Mouse (Mus musculus) NIH3T3 (cell line): ENCODE measurements around the gene Zfp280c.

ENCODE experiments used
- DNase-seq: peaks from one replicate; pipeline ENCODE4 v3.0.0-alpha.2; 2012; ENCODE audit warnings: low read depth

The Zfp280c gene

DNA sequence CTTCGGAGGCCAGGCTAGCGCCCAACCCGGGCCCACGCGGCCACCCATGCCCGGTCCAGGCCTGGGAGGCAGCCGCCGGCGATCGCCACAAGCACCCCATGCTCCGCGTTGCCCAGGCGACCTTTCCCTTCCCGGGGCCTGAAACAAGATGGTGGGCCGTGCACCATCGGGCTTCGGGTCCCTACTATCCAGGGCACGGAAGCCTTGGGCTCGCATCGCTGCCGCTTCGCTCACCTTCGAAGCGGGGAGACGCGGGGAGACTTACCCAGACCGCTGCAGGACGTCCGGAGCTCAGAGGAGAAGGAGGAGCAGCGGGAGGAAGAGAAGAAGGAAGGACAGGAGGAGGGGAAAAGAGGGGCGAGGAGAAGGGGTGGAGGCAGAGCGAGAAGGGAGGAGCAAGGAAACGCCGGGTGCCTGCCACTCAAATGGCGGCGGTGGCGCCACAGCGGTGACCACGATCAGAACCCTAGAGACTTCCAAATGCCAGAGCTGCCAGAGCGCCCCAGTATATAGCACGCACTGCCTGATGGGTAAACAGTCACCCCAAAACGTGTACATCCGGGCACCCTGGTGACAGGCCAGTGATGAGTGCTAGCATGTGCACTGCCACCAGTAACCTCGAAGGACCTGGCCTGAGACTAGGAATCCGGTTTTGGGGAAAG, at the start of gene Zfp280c:
TSS of gene Zfp280c (minus strand) at position 406 of the 662 bp plus-strand sequence.
- peak; percentile 75 for DNase-seq

- DNase-seq, result peak; percentile 13
Measured at GRCm38 (mm10) chrX:48637032-48637431, 42.7 kb upstream of the Zfp280c start.

DNA sequence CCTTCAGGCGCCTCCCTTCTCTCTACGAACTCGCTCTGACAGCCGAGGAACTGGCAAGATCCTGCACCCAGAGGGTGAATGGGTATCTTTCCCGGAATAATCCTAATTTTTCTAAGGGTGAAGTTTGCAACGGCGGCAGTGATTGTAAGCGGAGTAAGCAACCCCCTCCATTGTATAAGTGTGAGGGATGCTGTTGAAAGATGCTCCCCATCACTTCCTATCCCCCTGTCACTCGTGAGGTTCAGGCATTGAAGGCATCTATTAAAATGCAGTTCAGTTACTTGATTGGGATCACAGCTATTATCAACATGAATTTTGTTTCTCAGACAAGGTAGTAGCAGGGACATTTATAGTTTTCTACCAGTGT, 29.7 kb upstream of the Zfp280c start:
- DNase-seq, result no peak

DNA sequence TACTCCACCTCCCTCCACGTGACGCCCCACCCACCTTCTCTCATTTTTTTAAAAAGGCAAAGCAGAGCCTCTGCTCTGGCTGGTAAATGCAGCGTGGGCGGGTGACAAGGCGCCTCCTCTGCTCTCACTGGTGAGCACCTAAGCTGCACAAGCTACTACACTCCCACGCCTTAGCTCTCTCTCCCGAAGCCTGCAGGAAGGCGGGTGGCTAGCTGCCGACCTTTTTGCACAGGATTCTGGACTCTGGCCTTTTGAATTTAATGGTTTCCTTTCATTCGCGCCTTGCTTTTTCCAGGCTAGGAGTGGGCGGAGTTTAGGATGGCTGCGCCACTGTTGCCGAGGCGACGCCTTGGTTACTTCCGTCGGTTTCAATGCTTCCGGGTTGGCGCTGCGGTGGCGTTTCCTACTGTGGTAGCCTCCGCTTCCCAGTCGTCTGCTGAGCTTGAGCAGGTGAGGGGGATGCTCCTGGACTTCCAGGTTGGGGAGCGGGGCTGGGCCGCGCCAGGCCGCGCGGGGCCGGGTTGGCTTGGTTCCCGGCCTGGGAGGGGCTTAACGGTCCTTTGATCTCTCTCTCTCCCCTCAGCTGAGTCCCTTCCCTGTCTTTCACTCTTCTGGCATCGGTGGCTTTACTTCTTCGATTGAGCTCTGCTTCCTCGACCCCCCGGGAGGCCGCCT, 29.2 kb upstream of the Zfp280c start, which contains the start of gene Slc25a14:
TSS of gene Slc25a14 (plus strand) at position 35 of the 675 bp plus-strand sequence.
- DNase-seq, result peak; percentile 86

DNA sequence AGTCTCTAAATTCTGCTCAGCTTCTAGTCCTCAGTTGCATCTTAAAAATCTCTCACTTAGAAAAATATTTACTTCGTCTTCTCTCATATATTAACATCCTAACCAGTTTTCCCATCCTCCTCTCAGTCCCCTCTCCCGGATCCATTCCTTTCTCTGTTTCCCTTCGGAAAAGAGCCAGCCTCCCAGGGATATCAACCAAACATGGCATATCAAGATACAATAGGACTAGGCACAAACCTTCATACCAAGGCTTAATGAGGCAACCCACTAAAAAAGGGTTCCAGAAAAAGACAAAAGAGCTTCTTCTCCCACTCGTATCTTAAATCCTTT, 28.7 kb upstream of the Zfp280c start:
- DNase-seq, result no peak

DNA sequence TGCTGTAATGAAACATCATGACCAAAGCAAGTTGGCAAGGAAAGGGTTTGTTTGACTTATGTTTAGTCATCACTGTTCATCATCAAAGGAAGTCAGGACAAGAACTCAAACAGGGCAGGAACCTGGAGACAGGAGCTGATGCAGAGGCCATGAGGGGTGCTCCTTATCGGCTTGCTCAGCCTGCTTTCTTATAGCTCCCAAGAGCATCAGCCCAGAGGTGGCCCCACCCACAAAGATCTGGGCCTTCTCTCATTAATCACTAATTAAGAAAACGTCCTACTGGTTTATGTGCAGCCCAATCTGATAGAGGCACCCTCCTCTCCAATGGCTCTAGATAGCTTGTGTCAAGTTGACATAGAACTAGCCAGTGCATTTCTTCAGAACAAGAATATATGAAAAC, 10.6 kb upstream of the Zfp280c start:
- no peak for DNase-seq

DNA sequence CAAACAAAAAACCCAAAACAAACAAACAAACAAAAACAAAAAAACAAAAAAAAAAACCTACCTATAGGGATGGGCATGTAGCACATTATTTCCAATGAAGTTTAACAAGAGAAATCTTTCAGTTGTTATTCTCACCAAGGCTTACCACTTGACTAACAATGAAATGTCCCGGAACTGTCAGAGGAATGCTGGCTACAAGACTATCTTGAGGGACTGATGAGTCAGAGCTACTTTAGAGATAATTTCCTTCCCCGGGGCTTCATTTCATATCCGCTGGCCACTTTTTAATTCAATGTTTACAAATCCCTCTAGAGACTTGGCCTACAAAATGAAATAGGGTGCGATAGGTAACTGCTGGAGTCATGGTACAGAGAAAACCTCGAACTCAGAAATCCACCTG, 2.6 kb upstream of the Zfp280c start:
- DNase-seq, result no peak

GRCm38 (mm10) chrX:48596053-48596452, 1.7 kb upstream of the Zfp280c start:
- DNase-seq, result no peak

GRCm38 (mm10) chrX:48593721-48594098, 594 bp downstream of the Zfp280c start:
- DNase-seq, result no peak

GRCm38 (mm10) chrX:48583332-48583731, 11.0 kb downstream of the Zfp280c start:
- no peak for DNase-seq

- peak; percentile 86 for DNase-seq
Measured at GRCm38 (mm10) chrX:48532175-48532574, 62.1 kb downstream of the Zfp280c start.

DNA sequence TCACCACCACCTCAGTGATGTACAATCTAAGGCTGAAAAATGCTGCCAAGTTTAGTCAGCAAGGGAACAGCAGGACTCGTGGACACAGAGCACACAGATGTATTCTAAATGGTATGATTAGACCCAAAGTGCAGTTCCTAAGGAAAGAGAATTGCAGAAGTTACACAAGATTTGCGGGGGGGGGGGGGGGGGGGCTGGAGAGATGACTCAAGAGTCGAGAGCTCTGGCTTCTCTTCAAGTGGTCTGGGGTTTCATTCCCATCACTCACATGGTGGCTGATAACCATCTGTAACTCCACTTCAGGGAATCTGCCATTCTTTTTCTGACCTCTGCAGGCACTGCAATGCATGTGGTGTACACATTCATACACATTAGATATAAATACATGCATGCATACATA, 67.9 kb downstream of the Zfp280c start:
- peak; percentile 74 for DNase-seq

- DNase-seq, result peak; percentile 41
Measured at GRCm38 (mm10) chrX:48525866-48526265, 68.4 kb downstream of the Zfp280c start.

GRCm38 (mm10) chrX:48525332-48525731, 69.0 kb downstream of the Zfp280c start:
- DNase-seq, result peak; percentile 18

GRCm38 (mm10) chrX:48523512-48523911, 70.8 kb downstream of the Zfp280c start:
- DNase-seq, result no peak

GRCm38 (mm10) chrX:48521651-48522050, 72.7 kb downstream of the Zfp280c start:
- DNase-seq, result no peak

- DNase-seq, result no peak
Measured at GRCm38 (mm10) chrX:48519549-48520085, 74.7 kb downstream of the Zfp280c start.

DNA sequence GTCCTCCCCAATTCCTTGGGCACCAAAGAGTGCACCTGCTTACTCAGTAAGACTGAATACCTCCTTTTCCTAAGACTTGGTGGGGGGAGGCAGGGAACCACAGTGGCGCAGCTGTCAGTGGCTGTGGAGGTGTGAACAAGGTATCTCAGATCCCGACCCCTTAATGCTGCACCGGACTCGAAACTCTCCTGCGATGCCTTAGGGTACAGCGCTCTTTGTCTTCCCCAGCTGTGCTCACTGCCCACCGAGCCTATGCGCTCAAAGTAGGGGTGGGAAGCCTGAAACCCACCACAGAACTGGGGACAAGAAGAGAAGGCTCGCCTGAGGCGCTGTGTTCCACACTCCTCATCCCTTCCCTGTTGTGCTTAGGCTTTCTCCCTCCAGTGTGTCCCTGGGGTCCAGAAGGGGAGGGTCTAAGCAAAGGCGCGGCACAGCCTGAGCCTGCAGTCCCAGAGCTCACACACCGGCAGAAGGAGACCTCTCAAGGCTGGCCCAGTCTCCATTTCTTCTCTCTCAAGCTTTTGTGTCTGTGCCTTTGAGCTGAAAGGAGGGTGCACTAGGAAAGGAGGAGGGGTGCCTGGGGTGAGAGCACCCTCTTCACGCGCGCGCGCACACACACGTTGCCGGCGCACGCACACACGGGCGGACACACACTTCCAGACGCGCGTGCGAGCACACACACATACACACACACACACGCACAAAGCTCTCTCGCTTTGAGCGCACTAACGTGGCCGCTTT, 75.3 kb downstream of the Zfp280c start, which contains the start of gene Rab33a:
TSS of gene Rab33a (plus strand) at position 478 of the 741 bp plus-strand sequence.
- DNase-seq, result no peak

DNA sequence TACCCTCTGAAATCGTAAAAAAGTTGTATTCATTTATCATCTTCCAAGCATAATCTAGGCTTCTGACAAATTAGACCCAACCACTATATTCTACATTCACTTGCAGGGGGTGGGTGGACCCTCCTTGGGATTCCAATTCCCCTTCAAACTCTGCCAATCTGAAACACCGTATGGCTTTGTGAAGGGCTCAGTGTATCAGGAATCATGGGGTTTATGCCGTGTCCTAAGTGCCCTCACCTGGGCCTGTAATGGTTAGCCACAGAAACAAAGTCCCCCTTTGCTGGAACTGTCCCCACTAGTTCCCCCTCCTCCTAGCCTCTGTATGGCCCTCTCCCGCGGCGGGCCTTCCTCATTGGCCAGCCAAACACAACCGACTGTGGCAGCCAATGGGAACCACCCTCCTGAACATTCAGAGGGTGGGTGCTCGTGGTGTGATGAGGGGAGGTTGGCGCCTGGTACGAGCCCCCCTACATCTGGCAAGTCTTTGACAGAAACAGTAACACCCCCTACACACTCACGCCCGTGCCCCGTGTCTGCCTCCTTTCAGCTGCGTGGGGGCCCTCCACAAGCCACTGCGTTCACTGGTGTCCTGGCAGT, 76.0 kb downstream of the Zfp280c start:
- no peak for DNase-seq

DNA sequence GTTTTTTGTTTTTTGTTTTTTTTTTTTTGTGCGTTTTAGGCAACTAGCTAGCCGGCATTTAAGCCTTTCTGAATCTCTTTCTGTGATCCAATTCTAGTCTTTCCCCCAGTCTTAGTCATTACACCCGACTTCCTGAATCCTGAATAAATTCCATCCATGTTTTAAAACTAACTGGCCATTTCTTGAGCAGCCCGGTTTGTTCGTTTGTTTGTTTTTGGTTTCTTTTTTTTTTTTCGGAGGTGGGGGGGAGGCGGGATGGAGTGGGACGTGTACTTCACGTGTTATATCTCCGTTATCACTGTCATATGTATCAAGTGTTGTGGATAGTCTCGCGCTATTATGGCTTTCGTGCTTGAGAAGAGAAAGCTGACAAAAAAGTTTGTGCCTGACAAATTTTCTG, 80.5 kb downstream of the Zfp280c start:
- DNase-seq, result peak; percentile 60

- DNase-seq, result peak; percentile 95
Measured at GRCm38 (mm10) chrX:48513166-48513807, 81.0 kb downstream of the Zfp280c start, which contains the start of gene Aifm1. TSS of gene Aifm1 (minus strand) at chrX:48513563.

DNA sequence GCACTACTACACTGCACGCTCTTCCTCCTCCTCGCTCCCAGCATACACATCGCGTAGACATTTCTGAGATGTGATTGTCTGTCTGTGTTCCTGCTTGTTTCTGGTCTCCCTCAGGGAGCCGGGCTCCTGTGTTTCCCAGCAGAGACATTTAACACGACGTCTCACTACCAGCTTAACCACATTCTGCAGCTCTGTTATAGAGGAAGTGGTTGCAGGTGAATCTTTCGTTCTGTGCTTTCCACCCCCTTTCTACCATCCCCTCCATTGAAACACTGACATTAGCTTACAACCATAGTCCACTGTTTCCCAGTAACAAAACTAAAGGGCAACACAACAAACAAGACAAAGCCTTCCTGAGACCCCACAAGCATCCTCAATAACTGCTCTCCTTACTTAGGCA, 100.5 kb downstream of the Zfp280c start:
- no peak for DNase-seq
